Mouse (Mus musculus): ENCODE measurements around the gene Crybb1.

- no peak for TF ChIP-seq POLR2A (IDR thresholded peaks at IDR 0.05; ENCODE audit: borderline replicate concordance, extremely low read depth, insufficient read depth, insufficient read length, poor library complexity, severe bottlenecking)
- no peak for TF ChIP-seq CTCF (IDR thresholded peaks at IDR 0.05; ENCODE audit: borderline replicate concordance, extremely low read depth, insufficient read depth, insufficient read length)
Measured at GRCm38 (mm10) chr5:112297257-112297656, 41.6 kb downstream of the Crybb1 start.
